Mouse (Mus musculus) ovary, postnatal 10 days (tissue): ENCODE data around the gene Tex261.
A peak's percentile ranks its signal among the peaks of the same experiment; 100 is the strongest.

Experiments
- DNase-seq: peaks from one replicate; pipeline ENCODE4 v3.0.0; 2022; ENCODE audit warnings: low spot score

The Tex261 gene

DNA sequence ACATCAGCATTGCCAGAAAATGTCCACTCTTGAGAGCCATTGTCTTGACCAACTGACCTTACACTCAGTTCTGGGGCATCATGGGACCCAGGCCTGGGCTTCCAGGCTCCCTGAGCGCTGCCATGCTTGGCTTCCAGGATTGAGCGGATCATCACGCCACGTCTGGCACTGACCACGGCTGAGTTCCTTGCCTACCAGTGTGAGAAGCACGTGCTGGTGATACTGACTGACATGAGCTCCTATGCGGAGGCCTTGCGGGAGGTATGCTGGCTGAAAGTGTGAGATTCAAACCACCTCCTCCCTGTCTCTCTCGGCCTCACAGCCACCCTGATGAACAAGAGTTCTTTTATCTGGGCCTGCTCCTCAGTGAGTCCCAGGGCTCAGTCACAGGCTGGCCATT is 19.6 kb downstream of the Tex261 start:
- no peak for DNase-seq

DNA sequence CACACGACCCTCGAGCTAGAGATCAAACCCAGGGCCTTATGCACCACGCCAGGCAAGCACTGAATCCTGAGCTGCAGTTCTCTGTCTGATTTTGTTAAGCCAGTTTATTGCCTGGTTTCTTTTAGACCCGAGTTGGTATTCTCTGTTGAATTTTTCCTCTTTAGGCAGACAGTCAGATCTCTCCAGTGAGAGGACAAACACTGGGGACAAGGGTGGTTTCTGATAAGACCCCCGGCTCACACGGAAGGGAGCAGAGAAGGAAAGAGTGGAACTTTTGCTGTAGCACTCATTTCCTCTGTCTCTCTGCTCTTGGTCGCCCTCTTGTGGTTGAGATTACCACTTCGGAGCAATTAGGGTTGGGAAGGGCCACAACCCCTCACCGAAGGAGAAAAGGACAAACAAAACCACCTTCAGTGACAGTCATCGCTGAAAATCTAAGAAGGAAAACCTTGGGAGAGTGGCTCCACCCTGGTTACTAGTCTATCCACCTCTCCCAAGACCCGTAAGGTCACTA is 25.4 kb downstream of the Tex261 start:
- peak; percentile 43 for DNase-seq

DNA sequence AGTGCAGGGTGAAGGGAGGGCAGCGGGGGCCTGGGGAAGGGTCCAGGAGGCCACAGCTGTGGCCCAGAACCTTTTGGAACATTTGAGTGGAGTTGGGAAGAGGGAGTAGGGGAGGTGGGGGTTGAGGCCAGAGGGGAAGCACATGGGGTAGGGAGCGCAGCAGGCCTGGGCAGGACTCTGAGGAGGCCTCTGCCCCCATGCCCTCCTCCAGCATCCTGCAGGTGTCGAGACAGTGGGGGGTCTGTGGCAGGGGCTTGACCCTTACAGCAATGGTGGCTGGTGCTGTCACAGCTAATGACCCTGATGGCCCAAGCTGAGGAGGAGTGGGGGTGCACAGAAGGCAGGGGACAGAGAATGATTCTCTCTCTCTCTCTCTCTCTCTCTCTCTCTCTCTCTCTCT is 26.3 kb downstream of the Tex261 start:
- DNase-seq: no peak

DNA sequence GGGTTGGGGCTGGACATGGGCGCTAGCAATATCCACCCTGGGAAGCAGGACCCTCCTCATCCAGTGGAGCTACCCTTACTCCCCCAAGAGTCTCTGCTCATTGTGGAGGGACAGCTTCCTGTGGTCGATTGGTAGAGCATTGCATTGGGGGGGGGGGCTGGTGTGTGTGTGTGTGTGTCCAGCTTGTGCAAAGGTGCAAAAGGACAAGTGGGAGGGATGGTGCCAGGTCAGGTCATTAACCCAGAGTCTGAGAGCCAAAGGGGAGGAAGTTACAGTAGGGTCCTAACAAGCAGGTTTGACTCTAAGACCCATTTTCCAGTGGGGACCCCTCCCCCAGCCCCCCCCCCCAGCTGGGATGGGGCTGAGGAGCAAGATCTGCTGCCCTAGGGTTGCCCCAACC is 30.1 kb downstream of the Tex261 start:
- DNase-seq: no peak

DNA sequence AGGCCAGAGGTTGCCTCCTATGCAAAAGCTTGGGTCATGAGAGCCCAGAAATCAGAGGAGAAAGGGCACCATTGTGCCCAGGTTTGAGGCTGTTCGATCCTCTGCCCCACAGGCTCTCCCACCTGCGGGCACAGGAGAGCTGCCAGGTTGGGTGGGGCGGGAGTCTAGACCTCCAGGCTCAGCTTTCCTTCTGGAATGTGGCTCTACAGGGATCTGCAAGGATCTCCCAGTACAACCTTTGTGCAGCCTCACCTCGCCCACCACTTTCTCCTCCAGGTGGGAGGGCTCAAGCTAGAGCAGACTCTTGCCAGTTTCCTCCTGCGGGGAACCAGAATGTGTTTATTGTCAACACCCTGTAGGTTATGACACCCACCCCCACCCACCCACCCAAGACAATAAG is 31.1 kb downstream of the Tex261 start:
- DNase-seq: no peak

DNA sequence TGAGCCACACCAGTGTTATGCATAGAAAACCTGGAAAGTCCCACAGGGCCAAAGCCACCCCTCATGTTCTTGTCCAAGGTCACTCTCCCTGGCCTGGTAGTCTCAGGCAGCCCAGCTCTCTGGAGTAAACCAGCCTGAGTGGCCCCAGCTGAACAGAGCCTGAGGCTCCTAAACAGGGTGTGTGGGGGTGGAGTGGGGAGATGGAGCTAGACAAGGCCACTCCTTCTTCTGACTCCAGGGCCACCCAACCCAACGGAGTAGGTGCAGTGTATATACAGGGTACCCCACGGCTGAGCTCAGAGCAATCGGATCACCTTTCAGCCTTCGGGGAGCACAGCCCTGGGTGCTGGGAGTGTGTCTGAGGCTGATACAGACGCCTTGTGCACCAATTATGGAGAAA is 31.5 kb downstream of the Tex261 start:
- no peak for DNase-seq

DNA sequence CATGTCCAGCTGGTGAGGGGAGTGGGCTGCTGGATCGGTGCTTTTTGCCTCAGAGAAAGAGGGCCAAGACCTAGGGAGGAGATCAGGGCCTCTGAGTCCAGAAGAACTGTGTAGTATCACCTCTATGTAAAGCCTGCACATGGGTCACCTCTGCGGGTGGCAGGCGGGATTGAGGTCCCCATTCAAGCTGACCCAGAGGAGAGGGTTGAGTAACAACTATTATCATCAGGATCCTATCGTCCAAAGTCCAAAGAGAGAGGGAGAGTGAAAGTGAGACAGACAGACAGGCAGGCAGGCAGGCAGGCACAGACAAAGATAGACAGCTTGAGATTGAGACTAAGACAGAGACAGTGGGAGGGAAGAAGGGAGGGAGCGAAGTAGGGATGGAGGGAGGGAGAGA is 32.4 kb downstream of the Tex261 start:
- no peak for DNase-seq

DNA sequence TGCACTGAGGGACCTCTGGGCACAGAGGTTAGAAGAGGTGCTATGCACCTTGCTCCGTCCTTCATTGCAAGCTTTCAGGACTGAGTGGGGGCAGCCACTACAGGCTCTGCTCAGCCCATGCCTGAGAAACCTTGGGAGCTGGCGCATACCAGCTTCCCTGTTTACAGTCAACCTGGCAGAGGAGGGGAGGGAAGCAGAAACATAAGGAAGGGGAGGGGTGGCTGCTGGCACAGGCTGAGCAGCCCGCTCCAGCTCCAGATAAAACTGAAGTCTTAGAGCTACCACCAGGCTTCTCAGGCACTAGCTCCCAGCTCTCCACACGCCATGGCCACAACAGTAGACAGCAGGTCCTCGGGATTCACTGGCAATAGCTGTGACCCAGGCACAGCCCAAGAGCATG is 32.9 kb downstream of the Tex261 start, which contains the start of gene Atp6v1b1:
Atp6v1b1 (plus strand) TSS at position 230 of the 400 bp plus-strand sequence.
- no peak for DNase-seq

DNA sequence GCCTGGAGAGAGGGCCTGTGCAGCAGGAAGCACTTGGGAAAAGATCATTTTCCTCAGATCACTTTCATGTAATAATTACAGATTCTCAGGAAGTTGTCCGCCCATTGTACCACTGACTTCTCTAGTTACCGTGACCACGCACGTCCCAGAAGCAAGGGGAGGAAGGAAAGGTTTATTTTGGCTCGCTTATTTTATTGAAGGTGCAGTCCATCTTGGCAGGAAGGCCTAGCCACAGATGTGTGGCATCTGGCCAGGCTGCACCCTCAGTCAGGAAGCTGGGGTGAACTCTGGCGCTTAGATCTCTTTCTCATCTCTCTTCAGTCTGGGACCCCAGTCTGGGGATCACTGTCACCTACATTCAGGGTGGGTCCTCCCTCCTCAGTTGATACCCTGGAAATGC is 37.0 kb downstream of the Tex261 start:
- DNase-seq: no peak

DNA sequence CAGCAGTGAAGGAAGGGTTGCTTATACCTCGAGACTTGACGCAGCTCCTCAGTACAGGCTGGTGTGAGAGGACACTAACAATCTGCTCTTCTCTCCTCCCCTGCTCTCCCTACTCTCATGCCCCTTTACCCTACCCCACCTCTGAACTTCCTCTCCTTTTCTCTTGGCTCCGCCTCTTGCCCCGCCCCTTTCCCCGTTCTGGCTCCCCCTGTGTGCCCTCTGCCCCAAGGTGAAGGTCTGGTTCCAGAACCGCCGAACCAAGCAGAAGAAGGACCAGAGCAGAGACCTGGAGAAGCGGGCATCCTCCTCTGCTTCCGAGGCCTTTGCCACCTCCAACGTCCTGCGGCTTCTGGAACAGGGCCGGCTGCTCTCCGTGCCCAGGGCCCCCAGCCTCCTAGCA is 38.3 kb downstream of the Tex261 start:
- DNase-seq: no peak

DNA sequence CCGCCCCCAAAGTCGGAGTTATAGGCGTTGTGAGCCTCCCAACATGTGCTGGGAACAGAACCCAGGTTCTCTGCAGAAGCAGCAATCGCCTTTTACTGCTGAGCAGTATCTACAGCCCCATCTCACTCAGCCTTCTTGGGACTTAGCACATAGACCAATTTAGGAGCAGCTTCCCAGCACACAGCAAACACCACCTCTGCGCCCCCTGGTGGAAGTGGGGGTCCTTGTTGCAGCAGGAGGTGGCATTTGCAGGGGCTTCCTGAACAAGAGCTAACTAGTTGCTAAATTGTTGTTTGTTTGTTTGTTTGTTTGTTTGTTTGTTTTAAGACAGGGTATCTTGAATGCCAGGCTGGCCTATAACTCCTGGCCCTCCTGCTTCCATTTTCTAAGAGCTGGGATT is 44.5 kb downstream of the Tex261 start:
- no peak for DNase-seq

DNA sequence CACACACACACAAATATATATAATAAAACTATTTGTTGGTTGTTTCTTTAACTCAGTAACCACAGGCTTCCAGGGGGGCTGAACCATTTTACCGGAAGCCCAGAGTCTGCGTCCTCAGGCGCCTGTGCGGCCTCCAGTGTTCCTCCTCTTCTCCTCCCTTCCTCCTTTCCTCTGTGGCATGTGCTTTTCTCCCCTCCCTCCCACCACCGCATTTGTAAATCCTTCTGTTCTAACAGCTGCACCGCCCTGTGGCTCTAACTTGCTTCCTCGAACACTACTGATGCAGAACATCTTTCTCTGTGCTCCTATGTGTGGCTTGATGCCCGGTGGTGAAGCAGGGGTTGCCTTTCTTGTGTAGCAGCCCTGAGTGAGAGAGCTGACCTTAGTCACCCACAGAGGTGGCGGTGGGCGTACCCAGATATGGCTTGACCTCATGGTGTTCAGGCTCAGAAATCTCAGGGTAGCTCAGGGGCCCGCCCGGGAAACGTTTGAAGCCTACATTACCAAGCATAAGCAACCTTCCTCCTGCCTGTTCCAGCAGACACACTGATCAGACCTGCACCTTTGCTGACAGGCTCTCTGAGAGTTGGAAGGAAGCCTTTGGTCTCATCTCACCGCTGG is 46.2 kb downstream of the Tex261 start:
- no peak for DNase-seq

DNA sequence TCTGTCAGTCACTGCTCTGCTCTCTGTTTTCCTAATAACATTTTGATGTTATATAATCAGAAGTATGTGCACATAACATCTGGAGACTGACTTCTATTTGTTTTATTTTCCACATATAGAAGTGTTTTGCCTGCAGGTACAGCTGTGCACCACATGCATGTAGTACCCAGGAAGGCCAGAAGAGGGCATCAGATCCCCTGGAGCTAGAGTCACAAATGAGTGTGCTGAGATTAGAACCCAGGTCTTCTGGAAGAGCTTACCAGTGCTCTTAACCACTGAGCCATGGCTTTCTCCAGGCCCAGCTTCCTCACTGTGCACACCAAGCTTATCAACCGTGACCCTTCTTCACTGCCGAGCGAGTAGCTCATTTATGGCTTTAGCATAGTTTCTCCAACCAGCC is 47.1 kb downstream of the Tex261 start:
- no peak for DNase-seq

DNA sequence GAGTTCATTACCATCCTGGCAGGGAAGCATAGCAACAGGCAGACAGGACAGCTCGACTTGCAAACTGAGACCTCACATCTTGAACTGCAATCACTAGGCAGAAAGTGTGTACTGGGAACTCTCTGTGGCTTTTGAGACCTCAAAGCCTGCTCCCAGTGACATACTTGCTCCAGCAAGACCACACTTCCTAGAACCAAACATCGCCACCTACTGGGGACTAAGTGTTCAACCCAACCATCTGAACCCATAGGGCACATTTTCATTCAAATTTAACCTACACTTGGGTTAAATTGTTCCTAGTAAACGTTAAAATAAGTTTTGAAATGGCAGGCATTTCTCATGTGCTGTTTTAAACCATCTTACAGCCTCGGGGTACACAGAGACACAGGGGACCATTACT is 48.4 kb downstream of the Tex261 start:
- DNase-seq: no peak

DNA sequence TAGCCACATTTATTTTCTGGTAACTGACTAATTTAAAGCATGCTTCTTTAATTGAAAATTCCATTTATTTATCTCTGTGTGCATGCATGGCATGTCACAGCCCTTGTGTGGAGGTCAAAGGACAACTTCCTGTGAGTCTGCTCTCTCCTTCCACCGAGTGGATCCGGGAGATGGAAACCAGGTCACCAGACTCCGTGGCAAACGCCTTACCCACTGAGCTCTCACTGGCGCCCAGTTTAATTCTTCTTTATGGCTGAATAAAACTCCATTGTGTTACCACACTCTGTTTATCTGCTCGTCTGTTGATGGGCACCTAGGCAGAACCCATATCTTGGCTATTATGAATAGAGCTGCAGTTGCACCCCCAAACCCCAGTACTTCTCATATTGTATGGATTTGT is 53.1 kb downstream of the Tex261 start:
- no peak for DNase-seq
